Mouse (Mus musculus) cerebellum, adult 2 months (tissue): ENCODE results near the gene Pfdn4.

ENCODE experiments used
- CTCF ChIP-seq: fragments of 200-500 bp; IDR thresholded peaks from 2 replicates; pipeline ENCODE4 v1.5.1; 2011; ENCODE audit warnings: low read depth, mild to moderate bottlenecking, control low read depth, low read length, moderate library complexity, borderline replicate concordance; ENCODE audit not compliant: insufficient read depth
- POLR2A ChIP-seq: fragments of 200-500 bp; IDR thresholded peaks from 2 replicates; pipeline ENCODE4 v1.6.1; 2011; ENCODE audit warnings: low read length, control low read depth, borderline replicate concordance; ENCODE audit not compliant: insufficient read depth

GRCm38 (mm10) chr2:170543625-170544024 is 47.4 kb downstream of the Pfdn4 start:
- TF ChIP-seq CTCF, result no peak
- TF ChIP-seq POLR2A, result no peak
